Mouse (Mus musculus) urinary bladder, adult 2 months (tissue): ENCODE results near the gene Tprg. TPM values are rescaled to one million over a fixed set of nuclear protein-coding genes. Genes with fewer than 3 reads are reported as not detected.

Source experiments
- DNase-seq: peaks from one replicate; pipeline ENCODE4 v3.0.0; 2022; ENCODE audit warnings: low spot score
- polyA plus RNA-seq: library from polyadenylated mRNA; depleted of rRNA; stranded (reverse); fragments of >200 nt; gene quantifications from 2 replicates; pipeline ENCODE4 v1.2.3, GENCODE M21; 2012

The Tprg gene
- polyA plus RNA-seq, 1 experiment: 0.78 TPM

- DNase-seq: no peak
Observed at GRCm38 (mm10) chr16:25425376-25425775, 138.8 kb downstream of the Tprg start.

GRCm38 (mm10) chr16:25426261-25426660 lies 139.6 kb downstream of the Tprg start:
- DNase-seq: no peak

- no peak for DNase-seq
Observed at GRCm38 (mm10) chr16:25440039-25440438, 153.4 kb downstream of the Tprg start.

GRCm38 (mm10) chr16:25445580-25445979 lies 159.0 kb downstream of the Tprg start:
- DNase-seq: no peak

- no peak for DNase-seq
Observed at GRCm38 (mm10) chr16:25451511-25451910, 164.9 kb downstream of the Tprg start.

- DNase-seq: no peak
Observed at GRCm38 (mm10) chr16:25464732-25465131, 178.1 kb downstream of the Tprg start.

- no peak for DNase-seq
Observed at GRCm38 (mm10) chr16:25465435-25466139, 179.0 kb downstream of the Tprg start.

- DNase-seq: no peak
Observed at GRCm38 (mm10) chr16:25468040-25468439, 181.4 kb downstream of the Tprg start.

- DNase-seq: no peak
Observed at GRCm38 (mm10) chr16:25468662-25469061, 182.0 kb downstream of the Tprg start.
